Mouse (Mus musculus) thymus, adult 2 months (tissue): ENCODE results near the gene Tspan9.

Experiments
- CTCF ChIP-seq: fragments of 200-500 bp; IDR thresholded peaks from 2 replicates; pipeline ENCODE4 v1.5.1; 2012; ENCODE audit warnings: mild to moderate bottlenecking, control low read depth, low read length, moderate library complexity, borderline replicate concordance; ENCODE audit not compliant: control insufficient read depth, poor library complexity, insufficient read depth; ENCODE audit errors: extremely low read depth
- POLR2A ChIP-seq: fragments of 200-500 bp; IDR thresholded peaks from 2 replicates; pipeline ENCODE4 v1.6.1; 2012; ENCODE audit warnings: mild to moderate bottlenecking, low read length, control low read depth, moderate library complexity; ENCODE audit not compliant: control insufficient read depth, poor library complexity, insufficient read depth; ENCODE audit errors: extremely low read depth

GRCm38 (mm10) chr6:127933841-127934240 is 209.6 kb downstream of the Tspan9 start:
- no peak for TF ChIP-seq CTCF
- TF ChIP-seq POLR2A, result no peak
